Mouse (Mus musculus): ENCODE measurements around the gene Atf5.

GRCm38 (mm10) chr7:44768129-44768528, 48.3 kb downstream of the Atf5 start:
- TF ChIP-seq CTCF (IDR thresholded peaks at IDR 0.05) (no peak), EP300 (IDR thresholded peaks at IDR 0.05) (no peak)
